Mouse (Mus musculus): ENCODE data around the gene Smc4. TPM values are rescaled to one million over a fixed set of nuclear protein-coding genes. Genes with fewer than 3 reads are reported as not detected.

Gene Smc4
- polyA plus RNA-seq (2014; fragmentation: Nextera tagmentation; extraction: Ambion mirVana), result 91.2 and 96.6 TPM in 2 replicates

- Histone ChIP-seq H3K27ac (ENCODE audit: low read depth, low read length) (peak within 1 kb of the TSS; percentile 85), H3K36me3 (ENCODE audit: control insufficient read depth, insufficient read depth, low read length) (no peaks in the 10 kb centered on the region), H3K27me3 (replicated peaks; ENCODE audit: control insufficient read depth, insufficient read depth, low read length) (no peaks in the 10 kb centered on the region), H3K4me3 (ENCODE audit: low read depth, low read length) (peak within 1 kb of the TSS; percentile 97), H3K4me2 (ENCODE audit: low read length) (peak within 1 kb of the TSS; percentile 84), H3K9me3 (replicated peaks; ENCODE audit: control insufficient read depth, low read length) (no peaks in the 10 kb centered on the region), H3K9ac (ENCODE audit: low read length) (peak within 1 kb of the TSS; percentile 86), H3K4me1 (ENCODE audit: control insufficient read depth, insufficient read depth, low read length) (peaks cover 8% of the 10 kb centered on the region; the same call in 1 of the 2 replicates)
- under 1% methylated on average over 75 of the region's 76 CpGs for WGBS
- DNase-seq (ENCODE audit: low spot score) (peak; percentile 99), ATAC-seq (peak; percentile 96)
Measured at GRCm38 (mm10) chr3:69004437-69005337, at the start of gene Smc4, which contains the start of gene Ift80. TSS of gene Smc4 (plus strand) at chr3:69004738. TSS of gene Ift80 (minus strand) at chr3:69004570.

- Histone ChIP-seq H3K4me1 (ENCODE audit: control insufficient read depth, insufficient read depth, low read length) (no peaks in the 10 kb centered on the region), H3K4me3 (ENCODE audit: low read depth, low read length) (no peak overlapping the region), H3K4me2 (ENCODE audit: low read length) (no peak overlapping the region), H3K36me3 (ENCODE audit: control insufficient read depth, insufficient read depth, low read length) (0 out of 2 replicates have a peak, but pooled peaks cover 11% of the 10 kb centered on the region), H3K9me3 (replicated peaks; ENCODE audit: control insufficient read depth, low read length) (no peaks in the 10 kb centered on the region), H3K27ac (ENCODE audit: low read depth, low read length) (no peak overlapping the region), H3K27me3 (replicated peaks; ENCODE audit: control insufficient read depth, insufficient read depth, low read length) (no peaks in the 10 kb centered on the region), H3K9ac (ENCODE audit: low read length) (no peak overlapping the region)
- no peak for ATAC-seq
- no peak for DNase-seq (ENCODE audit: low spot score)
- 40% methylated on average over 4 of the region's 4 CpGs for WGBS
Measured at GRCm38 (mm10) chr3:68956454-68956853, 48.1 kb upstream of the Smc4 start.

DNA sequence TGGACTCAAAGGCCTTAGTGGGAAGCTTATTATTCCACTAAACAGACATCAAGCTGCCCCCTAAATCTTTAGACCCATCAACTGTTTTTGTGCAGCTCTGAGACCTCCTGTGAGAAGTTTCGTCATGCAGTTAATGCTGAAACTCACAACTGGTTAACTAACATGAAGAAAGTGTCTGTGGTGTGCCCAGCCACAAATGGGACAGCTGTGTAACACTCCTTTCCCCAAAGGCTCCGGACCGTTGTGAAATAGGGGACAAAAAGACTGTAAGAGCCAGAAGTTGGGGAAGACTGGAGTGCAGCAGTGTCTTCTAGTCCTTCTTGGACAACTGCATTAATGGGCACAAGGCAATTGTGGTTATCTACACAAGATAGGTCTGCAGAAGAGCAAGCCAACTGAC lies 47.1 kb upstream of the Smc4 start:
- peaks cover 18% of the 10 kb centered on the region; the same call in 1 of the 2 replicates for H3K36me3 ChIP-seq (ENCODE audit: control insufficient read depth, insufficient read depth, low read length)
- no peak overlapping the region for H3K27ac ChIP-seq (ENCODE audit: low read depth, low read length)
- WGBS, result 81% methylated on average over 3 of the region's 3 CpGs
- H3K4me3 ChIP-seq (ENCODE audit: low read depth, low read length), result no peak overlapping the region
- DNase-seq (ENCODE audit: low spot score) (no peak), ATAC-seq (no peak)
- no peaks in the 10 kb centered on the region for H3K4me1 ChIP-seq (ENCODE audit: control insufficient read depth, insufficient read depth, low read length)
- no peaks in the 10 kb centered on the region for H3K9me3 ChIP-seq (replicated peaks; ENCODE audit: control insufficient read depth, low read length)
- H3K4me2 ChIP-seq (ENCODE audit: low read length), result no peak overlapping the region
- no peak overlapping the region for H3K9ac ChIP-seq (ENCODE audit: low read length)
- H3K27me3 ChIP-seq (replicated peaks; ENCODE audit: control insufficient read depth, insufficient read depth, low read length), result no peaks in the 10 kb centered on the region

DNA sequence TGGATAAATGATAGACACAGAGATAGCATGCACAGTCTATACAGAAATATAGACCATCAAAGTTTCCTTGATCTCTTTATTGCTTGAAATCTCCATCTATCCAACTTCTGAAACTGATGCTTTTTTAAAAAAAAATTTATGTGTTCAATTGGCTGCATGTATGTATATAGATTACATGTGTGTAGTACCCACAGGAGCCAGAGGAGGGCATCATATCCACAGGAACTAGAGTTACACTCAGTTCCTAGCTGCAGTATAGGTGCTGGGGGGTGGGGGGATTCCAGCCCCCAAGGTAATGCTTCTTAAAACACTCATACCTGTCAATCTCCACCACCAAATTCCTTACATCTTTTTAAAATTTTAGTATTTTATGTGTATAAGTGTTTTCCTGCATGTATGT lies 39.9 kb upstream of the Smc4 start:
- no peak for ATAC-seq
- no peak overlapping the region for H3K4me3 ChIP-seq (ENCODE audit: low read depth, low read length)
- H3K36me3 ChIP-seq (ENCODE audit: control insufficient read depth, insufficient read depth, low read length), result peaks cover 44% of the 10 kb centered on the region
- H3K4me1 ChIP-seq (ENCODE audit: control insufficient read depth, insufficient read depth, low read length), result no peaks in the 10 kb centered on the region
- H3K27ac ChIP-seq (ENCODE audit: low read depth, low read length), result no peak overlapping the region
- H3K27me3 ChIP-seq (replicated peaks; ENCODE audit: control insufficient read depth, insufficient read depth, low read length), result no peaks in the 10 kb centered on the region
- no peak for DNase-seq (ENCODE audit: low spot score)
- no peak overlapping the region for H3K9ac ChIP-seq (ENCODE audit: low read length)
- H3K4me2 ChIP-seq (ENCODE audit: low read length), result no peak overlapping the region
- no peaks in the 10 kb centered on the region for H3K9me3 ChIP-seq (replicated peaks; ENCODE audit: control insufficient read depth, low read length)

DNA sequence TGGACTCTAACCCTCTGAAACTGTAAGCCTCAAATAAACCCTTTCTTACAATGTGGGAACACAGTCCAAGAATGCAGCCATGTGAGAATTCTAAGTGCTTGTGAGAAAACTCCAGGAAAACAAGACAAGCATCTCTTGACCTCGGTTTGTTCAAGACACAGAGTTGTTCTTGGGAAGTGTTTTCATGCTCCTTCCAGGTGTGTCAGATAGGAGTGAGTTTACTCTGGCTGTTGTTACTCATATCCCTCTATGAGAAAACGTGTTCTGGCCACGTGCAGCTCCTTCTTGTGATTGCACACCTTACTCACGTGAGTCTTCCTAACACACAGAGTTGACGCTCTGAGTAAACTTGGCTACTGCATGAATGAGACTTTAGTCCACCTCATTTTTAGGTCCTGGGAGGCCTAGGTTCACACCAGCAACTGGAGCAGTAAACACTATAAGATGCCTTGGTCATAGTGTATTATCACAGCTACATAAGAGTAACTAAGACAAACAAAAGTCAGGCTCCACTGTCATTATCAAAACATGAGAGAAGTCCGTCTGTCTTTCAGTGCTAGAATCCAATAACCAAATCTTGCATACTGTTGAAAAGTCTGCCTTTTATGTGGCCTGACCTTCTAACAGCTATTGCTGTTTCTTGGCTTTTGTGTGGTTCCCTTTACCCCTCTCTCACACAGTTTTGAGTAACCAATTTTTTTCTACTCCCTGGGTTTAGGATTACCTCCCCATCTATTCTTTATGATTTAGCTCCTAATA lies 37.8 kb upstream of the Smc4 start:
- Histone ChIP-seq H3K9me3 (replicated peaks; ENCODE audit: control insufficient read depth, low read length) (no peaks in the 10 kb centered on the region), H3K9ac (ENCODE audit: low read length) (no peak overlapping the region), H3K27me3 (replicated peaks; ENCODE audit: control insufficient read depth, insufficient read depth, low read length) (no peaks in the 10 kb centered on the region), H3K4me2 (ENCODE audit: low read length) (no peak overlapping the region), H3K4me3 (ENCODE audit: low read depth, low read length) (no peak overlapping the region), H3K36me3 (ENCODE audit: control insufficient read depth, insufficient read depth, low read length) (peaks cover 39% of the 10 kb centered on the region), H3K27ac (ENCODE audit: low read depth, low read length) (no peak overlapping the region), H3K4me1 (ENCODE audit: control insufficient read depth, insufficient read depth, low read length) (no peaks in the 10 kb centered on the region)
- 93% methylated on average over 6 of the region's 6 CpGs for WGBS
- no peak for DNase-seq (ENCODE audit: low spot score)
- no peak for ATAC-seq

- no peak overlapping the region for H3K27ac ChIP-seq (ENCODE audit: low read depth, low read length)
- no peak overlapping the region for H3K9ac ChIP-seq (ENCODE audit: low read length)
- H3K9me3 ChIP-seq (replicated peaks; ENCODE audit: control insufficient read depth, low read length), result no peaks in the 10 kb centered on the region
- no peaks in the 10 kb centered on the region for H3K27me3 ChIP-seq (replicated peaks; ENCODE audit: control insufficient read depth, insufficient read depth, low read length)
- peaks cover 33% of the 10 kb centered on the region for H3K36me3 ChIP-seq (ENCODE audit: control insufficient read depth, insufficient read depth, low read length)
- no peaks in the 10 kb centered on the region for H3K4me1 ChIP-seq (ENCODE audit: control insufficient read depth, insufficient read depth, low read length)
- ATAC-seq (no peak), DNase-seq (ENCODE audit: low spot score) (no peak)
- no peak overlapping the region for H3K4me3 ChIP-seq (ENCODE audit: low read depth, low read length)
- H3K4me2 ChIP-seq (ENCODE audit: low read length), result no peak overlapping the region
- WGBS, result 90% methylated on average over 6 of the region's 6 CpGs
Measured at GRCm38 (mm10) chr3:68967404-68967803, 37.1 kb upstream of the Smc4 start.

DNA sequence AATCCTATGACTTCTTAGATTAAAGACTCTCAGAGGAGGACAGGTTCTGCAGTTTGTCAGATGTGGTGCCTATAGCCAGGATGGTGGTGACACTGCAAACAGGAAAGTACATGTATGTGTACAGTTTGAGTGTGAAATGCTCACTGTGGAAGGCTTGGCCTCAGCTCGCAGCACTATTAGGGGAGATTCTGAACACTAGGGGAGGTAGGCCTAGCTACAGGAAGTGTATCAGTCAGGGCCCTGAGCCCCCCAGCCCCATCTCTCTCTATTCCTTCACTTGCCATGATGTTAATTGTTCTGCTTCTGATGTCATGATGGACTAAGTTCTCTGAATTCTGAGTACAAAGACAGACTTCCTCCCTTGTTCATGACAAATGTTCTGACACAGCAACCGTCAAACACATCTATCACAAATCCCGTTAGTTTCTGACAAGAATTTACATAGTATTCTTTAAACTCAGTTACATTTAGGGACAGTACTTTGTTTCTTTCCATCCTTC lies 35.4 kb upstream of the Smc4 start:
- DNase-seq (ENCODE audit: low spot score), result no peak
- H3K4me3 ChIP-seq (ENCODE audit: low read depth, low read length), result no peak overlapping the region
- no peaks in the 10 kb centered on the region for H3K27me3 ChIP-seq (replicated peaks; ENCODE audit: control insufficient read depth, insufficient read depth, low read length)
- no peaks in the 10 kb centered on the region for H3K4me1 ChIP-seq (ENCODE audit: control insufficient read depth, insufficient read depth, low read length)
- no peak for ATAC-seq
- WGBS, result 88% methylated on average over 3 of the region's 3 CpGs
- peaks cover 25% of the 10 kb centered on the region for H3K36me3 ChIP-seq (ENCODE audit: control insufficient read depth, insufficient read depth, low read length)
- no peak overlapping the region for H3K27ac ChIP-seq (ENCODE audit: low read depth, low read length)
- H3K9me3 ChIP-seq (replicated peaks; ENCODE audit: control insufficient read depth, low read length), result no peaks in the 10 kb centered on the region
- no peak overlapping the region for H3K4me2 ChIP-seq (ENCODE audit: low read length)
- H3K9ac ChIP-seq (ENCODE audit: low read length), result no peak overlapping the region

GRCm38 (mm10) chr3:68973574-68973973 lies 31.0 kb upstream of the Smc4 start:
- 92% methylated on average over 1 of the region's 1 CpGs for WGBS
- Histone ChIP-seq H3K4me2 (ENCODE audit: low read length) (no peak overlapping the region), H3K9ac (ENCODE audit: low read length) (no peak overlapping the region), H3K27me3 (replicated peaks; ENCODE audit: control insufficient read depth, insufficient read depth, low read length) (no peaks in the 10 kb centered on the region), H3K4me3 (ENCODE audit: low read depth, low read length) (no peak overlapping the region), H3K9me3 (replicated peaks; ENCODE audit: control insufficient read depth, low read length) (no peaks in the 10 kb centered on the region), H3K27ac (ENCODE audit: low read depth, low read length) (no peak overlapping the region), H3K36me3 (ENCODE audit: control insufficient read depth, insufficient read depth, low read length) (no peaks in the 10 kb centered on the region; the same call in 1 of the 2 replicates), H3K4me1 (ENCODE audit: control insufficient read depth, insufficient read depth, low read length) (no peaks in the 10 kb centered on the region)
- DNase-seq (ENCODE audit: low spot score), result no peak
- no peak for ATAC-seq

Measured in forebrain, embryonic 14.5 days (tissue).